Mouse (Mus musculus) liver, embryonic 15.5 days (tissue): ENCODE measurements around the gene Epha1. TPM values are rescaled to one million over a fixed set of nuclear protein-coding genes. Genes with fewer than 3 reads are reported as not detected.
A peak's percentile ranks its signal among the peaks of the same experiment; 100 is the strongest.

Experiments
- ATAC-seq: fragments of 200-750 bp; cut with Nextera tagmentation; 2 replicates; pipeline ENCODE4 v1.8.0; 2017; ENCODE audit warnings: moderate number of reproducible peaks, mild to moderate bottlenecking, moderate library complexity; ENCODE audit not compliant: insufficient read depth
- H3K27ac ChIP-seq: fragments of 300-500 bp; sonication (generic); replicated peaks from 2 replicates; pipeline ENCODE4 v1.5.1; 2015; ENCODE audit warnings: mild to moderate bottlenecking, inconsistent platforms
- H3K27me3 ChIP-seq: fragments of 300-500 bp; sonication (generic); 2 replicates; pipeline ENCODE4 v1.6.1; 2015; ENCODE audit warnings: mild to moderate bottlenecking, inconsistent platforms
- H3K36me3 ChIP-seq: fragments of 300-500 bp; sonication (generic); replicated peaks from 2 replicates; pipeline ENCODE4 v1.6.1; 2015; ENCODE audit warnings: moderate library complexity, mild to moderate bottlenecking, inconsistent platforms
- H3K4me1 ChIP-seq: fragments of 300-500 bp; sonication (generic); replicated peaks from 2 replicates; pipeline ENCODE4 v1.6.1; 2015; ENCODE audit warnings: inconsistent platforms
- H3K4me2 ChIP-seq: fragments of 300-500 bp; sonication (generic); 2 replicates; pipeline ENCODE4 v1.6.1; 2015; ENCODE audit warnings: moderate library complexity, mild to moderate bottlenecking, inconsistent platforms
- H3K4me3 ChIP-seq: fragments of 300-500 bp; sonication (generic); replicated peaks from 2 replicates; pipeline ENCODE4 v1.5.1; 2015; ENCODE audit warnings: mild to moderate bottlenecking, inconsistent platforms
- H3K9ac ChIP-seq: fragments of 300-500 bp; sonication (generic); 2 replicates; pipeline ENCODE4 v1.6.1; 2015; ENCODE audit warnings: moderate library complexity, mild to moderate bottlenecking, inconsistent platforms
- H3K9me3 ChIP-seq: fragments of 300-500 bp; sonication (generic); replicated peaks from 2 replicates; pipeline ENCODE4 v1.6.1; 2016; ENCODE audit warnings: inconsistent platforms
- WGBS: fragments of 180-500 bp; shearing (Covaris S2); methylation state at CpG from one replicate; pipeline ENCODE4 v1.1.7; 2015; ENCODE audit warnings: mixed read lengths; ENCODE audit not compliant: insufficient replicate concordance; 5-methylcytosine and 5-hydroxymethylcytosine counted together
- polyA plus RNA-seq: library from polyadenylated mRNA; unstranded; fragments of >200 nt; fragmentation: Nextera tagmentation; extraction: Ambion mirVana; gene quantifications from 2 replicates; pipeline ENCODE4 v1.2.1, GENCODE M21; 2015

The Epha1 gene
- polyA plus RNA-seq, 1 experiment from 2014 or later: 6.2 TPM

GRCm38 (mm10) chr6:42372421-42372815, 650 bp downstream of the Epha1 start:
- Histone ChIP-seq H3K4me1 (peaks cover 12% of the 10 kb centered on the region; the same call in 1 of the 2 replicates), H3K36me3 (no peaks in the 10 kb centered on the region), H3K27me3 (peaks cover 4% of the 10 kb centered on the region; the same call in 1 of the 2 replicates), H3K4me2 (peak overlapping the region; percentile 68), H3K4me3 (peak overlapping the region; percentile 55), H3K27ac (peak overlapping the region; percentile 78; the same call in 1 of the 2 replicates), H3K9ac (no peak overlapping the region), H3K9me3 (no peaks in the 10 kb centered on the region)
- 44% methylated on average over 9 of the region's 9 CpGs for WGBS
- ATAC-seq: peak; percentile 2; the same call in 1 of the 2 replicates

GRCm38 (mm10) chr6:42372001-42372400, 1.1 kb downstream of the Epha1 start:
- H3K27ac ChIP-seq: no peak overlapping the region
- H3K4me3 ChIP-seq: peak overlapping the region; percentile 55
- peaks cover 12% of the 10 kb centered on the region; the same call in 1 of the 2 replicates for H3K4me1 ChIP-seq
- no peak overlapping the region for H3K9ac ChIP-seq
- no peak for ATAC-seq
- no peaks in the 10 kb centered on the region for H3K9me3 ChIP-seq
- no peaks in the 10 kb centered on the region for H3K36me3 ChIP-seq
- H3K4me2 ChIP-seq: peak overlapping the region; percentile 68
- WGBS: 27% methylated on average over 3 of the region's 3 CpGs
- H3K27me3 ChIP-seq: peaks cover 4% of the 10 kb centered on the region; the same call in 1 of the 2 replicates

- Histone ChIP-seq H3K4me2 (no peak overlapping the region), H3K27me3 (peaks cover 4% of the 10 kb centered on the region; the same call in 1 of the 2 replicates), H3K9ac (no peak overlapping the region), H3K9me3 (no peaks in the 10 kb centered on the region), H3K27ac (no peak overlapping the region), H3K4me1 (peaks cover 12% of the 10 kb centered on the region; the same call in 1 of the 2 replicates), H3K4me3 (no peak overlapping the region), H3K36me3 (0 out of 2 replicates have a peak, but pooled peaks cover 3% of the 10 kb centered on the region)
- no peak for ATAC-seq
- 45% methylated on average over 4 of the region's 4 CpGs for WGBS
Observed at GRCm38 (mm10) chr6:42370630-42371363, 2.3 kb downstream of the Epha1 start.

- Histone ChIP-seq H3K27ac (no peak overlapping the region), H3K36me3 (0 out of 2 replicates have a peak, but pooled peaks cover 4% of the 10 kb centered on the region), H3K9me3 (no peaks in the 10 kb centered on the region), H3K27me3 (peaks cover 4% of the 10 kb centered on the region; the same call in 1 of the 2 replicates), H3K4me1 (peaks cover 12% of the 10 kb centered on the region; the same call in 1 of the 2 replicates), H3K4me3 (no peak overlapping the region), H3K4me2 (no peak overlapping the region), H3K9ac (no peak overlapping the region)
- ATAC-seq: no peak
- WGBS: 56% methylated on average over 3 of the region's 3 CpGs
Observed at GRCm38 (mm10) chr6:42369870-42370269, 3.2 kb downstream of the Epha1 start.

- no peaks in the 10 kb centered on the region for H3K9me3 ChIP-seq
- H3K36me3 ChIP-seq: peaks cover 15% of the 10 kb centered on the region; the same call in 1 of the 2 replicates
- no peak overlapping the region for H3K27ac ChIP-seq
- H3K4me3 ChIP-seq: no peak overlapping the region
- H3K4me2 ChIP-seq: no peak overlapping the region
- no peaks in the 10 kb centered on the region for H3K27me3 ChIP-seq
- H3K4me1 ChIP-seq: 0 out of 2 replicates have a peak, but pooled peaks cover 8% of the 10 kb centered on the region
- 62% methylated on average over 6 of the region's 6 CpGs for WGBS
- ATAC-seq: no peak
- H3K9ac ChIP-seq: no peak overlapping the region
Observed at GRCm38 (mm10) chr6:42365215-42365614, 7.9 kb downstream of the Epha1 start.

GRCm38 (mm10) chr6:42364607-42365006, 8.5 kb downstream of the Epha1 start:
- Histone ChIP-seq H3K36me3 (peaks cover 18% of the 10 kb centered on the region), H3K27me3 (no peaks in the 10 kb centered on the region), H3K4me2 (no peak overlapping the region), H3K9me3 (no peaks in the 10 kb centered on the region), H3K27ac (no peak overlapping the region), H3K4me1 (0 out of 2 replicates have a peak, but pooled peaks cover 8% of the 10 kb centered on the region), H3K4me3 (no peak overlapping the region), H3K9ac (no peak overlapping the region)
- ATAC-seq: no peak
- 76% methylated on average over 15 of the region's 15 CpGs for WGBS

- no peak overlapping the region for H3K9ac ChIP-seq
- no peaks in the 10 kb centered on the region for H3K27me3 ChIP-seq
- H3K4me3 ChIP-seq: no peak overlapping the region
- H3K27ac ChIP-seq: no peak overlapping the region
- H3K36me3 ChIP-seq: peaks cover 24% of the 10 kb centered on the region
- no peak overlapping the region for H3K4me2 ChIP-seq
- ATAC-seq: no peak
- 0 out of 2 replicates have a peak, but pooled peaks cover 8% of the 10 kb centered on the region for H3K4me1 ChIP-seq
- no peaks in the 10 kb centered on the region for H3K9me3 ChIP-seq
- 69% methylated on average over 4 of the region's 4 CpGs for WGBS
Observed at GRCm38 (mm10) chr6:42364066-42364465, 9.0 kb downstream of the Epha1 start.

- no peak overlapping the region for H3K27ac ChIP-seq
- no peak overlapping the region for H3K9ac ChIP-seq
- H3K4me2 ChIP-seq: no peak overlapping the region
- ATAC-seq: no peak
- H3K27me3 ChIP-seq: no peaks in the 10 kb centered on the region
- no peak overlapping the region for H3K4me3 ChIP-seq
- no peaks in the 10 kb centered on the region for H3K9me3 ChIP-seq
- H3K36me3 ChIP-seq: peaks cover 33% of the 10 kb centered on the region
- 37% methylated on average over 3 of the region's 3 CpGs for WGBS
- 0 out of 2 replicates have a peak, but pooled peaks cover 8% of the 10 kb centered on the region for H3K4me1 ChIP-seq
Observed at GRCm38 (mm10) chr6:42362974-42363373, 10.1 kb downstream of the Epha1 start.

- 0 out of 2 replicates have a peak, but pooled peaks cover 8% of the 10 kb centered on the region for H3K4me1 ChIP-seq
- no peak overlapping the region for H3K4me2 ChIP-seq
- H3K36me3 ChIP-seq: peaks cover 37% of the 10 kb centered on the region
- WGBS: 58% methylated on average over 1 of the region's 1 CpGs
- H3K9ac ChIP-seq: no peak overlapping the region
- H3K9me3 ChIP-seq: no peaks in the 10 kb centered on the region
- H3K27ac ChIP-seq: no peak overlapping the region
- 0 out of 2 replicates have a peak, but pooled peaks have one; percentile 23 for ATAC-seq
- no peak overlapping the region for H3K4me3 ChIP-seq
- no peaks in the 10 kb centered on the region for H3K27me3 ChIP-seq
Observed at GRCm38 (mm10) chr6:42362497-42362896, 10.6 kb downstream of the Epha1 start.

GRCm38 (mm10) chr6:42362074-42362473, 11.0 kb downstream of the Epha1 start:
- H3K4me2 ChIP-seq: no peak overlapping the region
- H3K9me3 ChIP-seq: no peaks in the 10 kb centered on the region
- ATAC-seq: no peak
- peaks cover 41% of the 10 kb centered on the region for H3K36me3 ChIP-seq
- H3K27me3 ChIP-seq: no peaks in the 10 kb centered on the region
- no peak overlapping the region for H3K9ac ChIP-seq
- H3K27ac ChIP-seq: no peak overlapping the region
- WGBS: 53% methylated on average over 1 of the region's 1 CpGs
- no peak overlapping the region for H3K4me3 ChIP-seq
- 0 out of 2 replicates have a peak, but pooled peaks cover 8% of the 10 kb centered on the region for H3K4me1 ChIP-seq
